Mouse (Mus musculus): ENCODE results near the gene Fam120c.

- TF ChIP-seq POLR2A (IDR thresholded peaks at IDR 0.05; ENCODE audit: insufficient read length, low read depth) (no peak), MYOD1 (IDR thresholded peaks at IDR 0.05; ENCODE audit: control insufficient read depth in 1 of 3, insufficient read length in 2 of 3, low read depth in 2 of 3) (no peak), USF1 (IDR thresholded peaks at IDR 0.05; ENCODE audit: low read depth) (no peak), E2F4 (IDR thresholded peaks at IDR 0.05; ENCODE audit: insufficient read depth) (no peak), CEBPB (IDR thresholded peaks at IDR 0.05; ENCODE audit: insufficient read depth, poor library complexity, severe bottlenecking) (no peak), TCF12 (IDR thresholded peaks at IDR 0.05; ENCODE audit: insufficient read depth, poor library complexity, severe bottlenecking) (no peak), MYOG (IDR thresholded peaks at IDR 0.05; ENCODE audit: control insufficient read depth in 1 of 3, insufficient read depth in 1 of 3, insufficient read length in 2 of 3, low read depth in 2 of 3) (no peak), MAX (IDR thresholded peaks at IDR 0.05; ENCODE audit: low read depth) (no peak), POLR2AphosphoS2 (IDR thresholded peaks at IDR 0.05; ENCODE audit: insufficient read length, low read depth) (no peak), SRF (IDR thresholded peaks at IDR 0.05; ENCODE audit: control insufficient read depth, insufficient read length, low read depth) (no peak)
Measured at GRCm38 (mm10) chrX:151337804-151338203, 6.2 kb upstream of the Fam120c start.
